Mouse (Mus musculus) cerebellum, adult 2 months (tissue): ENCODE results near the gene Dhdh.
A peak's percentile ranks its signal among the peaks of the same experiment; 100 is the strongest.

Experiments used
- CTCF ChIP-seq: fragments of 200-500 bp; IDR thresholded peaks from 2 replicates; pipeline ENCODE4 v1.5.1; 2011; ENCODE audit warnings: low read depth, mild to moderate bottlenecking, control low read depth, low read length, moderate library complexity, borderline replicate concordance; ENCODE audit not compliant: insufficient read depth
- POLR2A ChIP-seq: fragments of 200-500 bp; IDR thresholded peaks from 2 replicates; pipeline ENCODE4 v1.6.1; 2011; ENCODE audit warnings: low read length, control low read depth, borderline replicate concordance; ENCODE audit not compliant: insufficient read depth

DNA sequence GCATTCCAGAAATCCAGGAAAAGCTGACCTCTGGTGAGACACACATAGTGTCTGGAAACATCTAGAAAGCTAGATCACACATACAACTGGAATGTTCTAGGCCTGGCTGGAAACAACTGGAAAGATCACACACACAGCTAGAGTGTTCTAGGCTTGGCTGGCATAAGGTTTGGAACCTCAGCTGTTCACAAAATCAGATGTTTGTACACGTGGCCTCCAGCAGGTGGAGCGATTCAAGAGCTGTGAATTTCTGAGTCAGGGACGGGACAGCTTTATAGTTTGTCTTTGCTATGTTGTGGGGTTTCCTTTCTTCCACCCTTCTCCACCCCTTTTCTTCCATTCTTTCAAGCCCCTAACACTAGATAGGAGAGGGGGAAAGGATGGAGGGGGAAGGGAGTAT lies 11.6 kb downstream of the Dhdh start:
- TF ChIP-seq CTCF, result peak; percentile 78
- TF ChIP-seq POLR2A, result no peak
